Mouse (Mus musculus) lung, postnatal 14 days (tissue): ENCODE results near the gene Ipcef1.

Experiments
- DNase-seq: peaks from one replicate; pipeline ENCODE4 v3.0.0; 2021

Ipcef1 gene

GRCm38 (mm10) chr10:7052315-7053017 lies at the start of gene Ipcef1:
TSS of gene Ipcef1 (minus strand) at chr10:7052478.
- no peak for DNase-seq

- DNase-seq = no peak
These were observed 25.7 kb upstream of the Ipcef1 start for GRCm38 (mm10) chr10:7077971-7078370.

- no peak for DNase-seq
These were observed 25.1 kb upstream of the Ipcef1 start for GRCm38 (mm10) chr10:7077389-7077808.

GRCm38 (mm10) chr10:7076662-7077211 lies 24.5 kb upstream of the Ipcef1 start:
- DNase-seq = no peak

GRCm38 (mm10) chr10:7076201-7076600 lies 23.9 kb upstream of the Ipcef1 start:
- peak; percentile 79 for DNase-seq

GRCm38 (mm10) chr10:7075661-7076060 lies 23.4 kb upstream of the Ipcef1 start:
- no peak for DNase-seq

GRCm38 (mm10) chr10:7074231-7074630 lies 22.0 kb upstream of the Ipcef1 start:
- DNase-seq = no peak

- DNase-seq = no peak
These were observed 18.6 kb upstream of the Ipcef1 start for GRCm38 (mm10) chr10:7070924-7071323.

- DNase-seq = no peak
These were observed 18.0 kb upstream of the Ipcef1 start for GRCm38 (mm10) chr10:7070100-7070835.

- no peak for DNase-seq
These were observed 16.8 kb upstream of the Ipcef1 start for GRCm38 (mm10) chr10:7069090-7069489.

GRCm38 (mm10) chr10:7068608-7069007 lies 16.3 kb upstream of the Ipcef1 start:
- DNase-seq = no peak

- DNase-seq = no peak
These were observed 11.6 kb upstream of the Ipcef1 start for GRCm38 (mm10) chr10:7063752-7064457.

GRCm38 (mm10) chr10:7062993-7063392 lies 10.7 kb upstream of the Ipcef1 start:
- no peak for DNase-seq

- no peak for DNase-seq
These were observed 8.0 kb upstream of the Ipcef1 start for GRCm38 (mm10) chr10:7060326-7060725.

- DNase-seq = no peak
These were observed 5.3 kb upstream of the Ipcef1 start for GRCm38 (mm10) chr10:7057546-7057945.

- no peak for DNase-seq
These were observed 2.4 kb upstream of the Ipcef1 start for GRCm38 (mm10) chr10:7054560-7055205.

GRCm38 (mm10) chr10:7049901-7050300 lies 2.4 kb downstream of the Ipcef1 start:
- DNase-seq = no peak

GRCm38 (mm10) chr10:7047919-7048291 lies 4.4 kb downstream of the Ipcef1 start:
- DNase-seq = no peak

GRCm38 (mm10) chr10:7047288-7047918 lies 4.9 kb downstream of the Ipcef1 start:
- peak; percentile 40 for DNase-seq

GRCm38 (mm10) chr10:7043896-7044295 lies 8.4 kb downstream of the Ipcef1 start:
- no peak for DNase-seq

GRCm38 (mm10) chr10:7041032-7041431 lies 11.2 kb downstream of the Ipcef1 start:
- no peak for DNase-seq

GRCm38 (mm10) chr10:7037194-7037593 lies 15.1 kb downstream of the Ipcef1 start:
- no peak for DNase-seq
